Mouse (Mus musculus) forebrain, embryonic 14.5 days (tissue): Measurements from ENCODE around the gene Txnip. TPM values are rescaled to one million over a fixed set of nuclear protein-coding genes. Genes with fewer than 3 reads are reported as not detected.

Experiments
- ATAC-seq: fragments of 200-750 bp; cut with Nextera tagmentation; 2 replicates; pipeline ENCODE4 v1.8.0; 2017; ENCODE audit warnings: mild to moderate bottlenecking, moderate library complexity
- DNase-seq: peaks from one replicate; pipeline ENCODE4 v3.0.0-alpha.2; 2015; ENCODE audit warnings: low spot score
- H3K27ac ChIP-seq: fragments of 300-500 bp; sonication (generic); 2 replicates; pipeline ENCODE4 v1.5.1; 2014; ENCODE audit warnings: low read depth, mild to moderate bottlenecking, control low read depth, low read length, moderate library complexity
- H3K27me3 ChIP-seq: fragments of 300-500 bp; sonication (generic); replicated peaks from 2 replicates; pipeline ENCODE4 v1.6.1; 2014; ENCODE audit warnings: low read length, control low read depth, mixed read lengths; ENCODE audit not compliant: control insufficient read depth, insufficient read depth
- H3K36me3 ChIP-seq: fragments of 300-500 bp; sonication (generic); 2 replicates; pipeline ENCODE4 v1.6.1; 2014; ENCODE audit warnings: low read length, control low read depth; ENCODE audit not compliant: control insufficient read depth, insufficient read depth
- H3K4me1 ChIP-seq: fragments of 300-500 bp; sonication (generic); 2 replicates; pipeline ENCODE4 v1.6.1; 2014; ENCODE audit warnings: antibody characterized with exemption, low read length, control low read depth; ENCODE audit not compliant: control insufficient read depth, insufficient read depth
- H3K4me2 ChIP-seq: fragments of 300-500 bp; sonication (generic); 2 replicates; pipeline ENCODE4 v1.6.1; 2014; ENCODE audit warnings: mild to moderate bottlenecking, control low read depth, low read length
- H3K4me3 ChIP-seq: fragments of 300-500 bp; sonication (generic); 2 replicates; pipeline ENCODE4 v1.5.1; 2014; ENCODE audit warnings: low read depth, low read length, control low read depth
- H3K9ac ChIP-seq: fragments of 300-500 bp; sonication (generic); 2 replicates; pipeline ENCODE4 v1.6.1; 2014; ENCODE audit warnings: mild to moderate bottlenecking, low read length, control low read depth, moderate library complexity
- H3K9me3 ChIP-seq: fragments of 300-500 bp; sonication (generic); replicated peaks from 2 replicates; pipeline ENCODE4 v1.6.1; 2016; ENCODE audit warnings: low read length, control low read depth, mixed read lengths; ENCODE audit not compliant: control insufficient read depth
- WGBS: fragments of 180-500 bp; shearing (Covaris S2); extraction: QIAGEN DNeasy Blood & Tissue Kit; methylation state at CpG from one replicate; pipeline ENCODE4 v1.1.7; 2014; 5-methylcytosine and 5-hydroxymethylcytosine counted together
- polyA plus RNA-seq: library from polyadenylated mRNA; unstranded; fragments of >200 nt; fragmentation: Nextera tagmentation; extraction: Ambion mirVana; gene quantifications from 2 replicates; pipeline ENCODE4 v1.2.1, GENCODE M21; 2014

The Txnip gene
- polyA plus RNA-seq, 1 experiment from 2014 or later: 79.0 TPM

DNA sequence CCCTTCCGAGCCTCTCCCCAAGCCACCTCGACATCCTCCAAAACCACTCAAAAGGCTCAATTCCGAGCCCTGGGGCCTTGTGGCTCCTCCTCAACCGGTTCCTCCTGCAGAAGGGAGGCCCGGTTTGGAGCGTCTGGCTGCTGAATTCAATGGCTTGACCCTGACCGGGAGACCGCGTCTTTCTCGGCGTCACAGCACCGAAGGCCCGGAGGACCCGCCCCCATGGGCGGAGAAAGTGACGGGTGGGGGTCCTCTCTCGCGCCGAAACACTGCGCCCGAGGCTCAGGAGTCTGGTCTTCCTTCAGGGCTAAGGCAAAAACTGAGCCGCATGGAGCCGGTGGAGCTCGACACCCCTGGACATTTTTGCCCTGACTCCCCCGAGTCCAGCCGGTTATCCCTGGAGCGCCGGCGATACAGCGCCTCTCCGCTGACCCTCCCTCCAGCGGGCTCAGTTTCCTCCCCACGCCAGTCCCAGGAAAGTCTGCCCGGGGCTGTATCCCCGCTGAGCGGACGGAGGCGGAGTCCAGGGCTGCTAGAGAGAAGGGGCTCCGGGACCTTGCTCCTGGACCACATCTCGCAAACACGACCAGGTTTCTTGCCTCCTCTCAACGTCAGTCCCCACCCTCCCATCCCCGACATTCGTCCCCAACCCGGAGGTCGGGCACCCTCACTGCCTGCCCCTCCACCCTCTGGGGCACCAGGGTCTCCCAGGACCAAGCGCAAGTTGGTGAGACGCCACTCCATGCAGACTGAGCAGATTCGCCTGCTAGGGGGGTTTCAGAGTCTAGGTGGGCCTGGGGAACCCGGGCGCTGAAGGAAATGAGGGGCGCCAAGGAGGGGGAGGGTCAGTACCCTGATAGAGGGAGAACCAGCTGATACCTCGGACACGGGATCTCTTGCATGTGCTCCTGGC lies 40.7 kb downstream of the Txnip start:
- 2% methylated on average over 54 of the region's 54 CpGs for WGBS
- ATAC-seq (no peak), DNase-seq (peak; percentile 76)
- peaks cover 48% of the 10 kb centered on the region for H3K4me1 ChIP-seq
- H3K27ac ChIP-seq: peak overlapping the region; percentile 22; the same call in 1 of the 2 replicates
- no peaks in the 10 kb centered on the region for H3K27me3 ChIP-seq
- H3K4me3 ChIP-seq: peak overlapping the region; percentile 48
- peak overlapping the region; percentile 99 for H3K4me2 ChIP-seq
- no peaks in the 10 kb centered on the region for H3K36me3 ChIP-seq
- peak overlapping the region; percentile 79 for H3K9ac ChIP-seq
- no peaks in the 10 kb centered on the region for H3K9me3 ChIP-seq

- peak overlapping the region; percentile 99; the same call in 1 of the 2 replicates for H3K4me2 ChIP-seq
- 0 out of 2 replicates have a peak overlapping the region, but pooled peaks have one; percentile 48 for H3K4me3 ChIP-seq
- no peaks in the 10 kb centered on the region for H3K9me3 ChIP-seq
- H3K27me3 ChIP-seq: no peaks in the 10 kb centered on the region
- H3K36me3 ChIP-seq: no peaks in the 10 kb centered on the region
- H3K9ac ChIP-seq: no peak overlapping the region
- WGBS: 45% methylated on average over 8 of the region's 8 CpGs
- ATAC-seq (no peak), DNase-seq (no peak)
- no peak overlapping the region for H3K27ac ChIP-seq
- peaks cover 54% of the 10 kb centered on the region for H3K4me1 ChIP-seq
These were observed 41.3 kb downstream of the Txnip start for GRCm38 (mm10) chr3:96599069-96599393.

- ATAC-seq (no peak), DNase-seq (no peak)
- no peaks in the 10 kb centered on the region for H3K9me3 ChIP-seq
- no peak overlapping the region for H3K4me3 ChIP-seq
- peak overlapping the region; percentile 99; the same call in 1 of the 2 replicates for H3K4me2 ChIP-seq
- WGBS: 73% methylated on average over 3 of the region's 3 CpGs
- no peak overlapping the region for H3K9ac ChIP-seq
- no peaks in the 10 kb centered on the region for H3K36me3 ChIP-seq
- H3K27ac ChIP-seq: no peak overlapping the region
- H3K27me3 ChIP-seq: no peaks in the 10 kb centered on the region
- H3K4me1 ChIP-seq: peaks cover 58% of the 10 kb centered on the region
These were observed 41.7 kb downstream of the Txnip start for GRCm38 (mm10) chr3:96599411-96599810.

GRCm38 (mm10) chr3:96600639-96601250 lies 43.0 kb downstream of the Txnip start, which contains the start of gene Lix1l:
TSS of gene Lix1l (plus strand) at chr3:96601149.
- H3K4me2 ChIP-seq: peak within 1 kb of the TSS; percentile 69
- 1% methylated on average over 27 of the region's 27 CpGs for WGBS
- ATAC-seq (peak; percentile 95), DNase-seq (peak; percentile 98)
- H3K27ac ChIP-seq: peak within 1 kb of the TSS; percentile 96
- no peaks in the 10 kb centered on the region for H3K27me3 ChIP-seq
- H3K9ac ChIP-seq: peak within 1 kb of the TSS; percentile 90
- H3K36me3 ChIP-seq: no peaks in the 10 kb centered on the region
- peaks cover 62% of the 10 kb centered on the region for H3K4me1 ChIP-seq
- H3K4me3 ChIP-seq: peak within 1 kb of the TSS; percentile 82
- no peaks in the 10 kb centered on the region for H3K9me3 ChIP-seq

GRCm38 (mm10) chr3:96601251-96601787 lies 43.6 kb downstream of the Txnip start:
- Histone ChIP-seq H3K4me1 (peaks cover 57% of the 10 kb centered on the region), H3K36me3 (no peaks in the 10 kb centered on the region), H3K27me3 (no peaks in the 10 kb centered on the region), H3K4me2 (peak overlapping the region; percentile 69), H3K9me3 (no peaks in the 10 kb centered on the region), H3K27ac (peak overlapping the region; percentile 96), H3K9ac (peak overlapping the region; percentile 90), H3K4me3 (peak overlapping the region; percentile 82)
- 0% methylated on average over 8 of the region's 40 CpGs for WGBS
- DNase-seq (peak; percentile 81), ATAC-seq (peak; percentile 64)

DNA sequence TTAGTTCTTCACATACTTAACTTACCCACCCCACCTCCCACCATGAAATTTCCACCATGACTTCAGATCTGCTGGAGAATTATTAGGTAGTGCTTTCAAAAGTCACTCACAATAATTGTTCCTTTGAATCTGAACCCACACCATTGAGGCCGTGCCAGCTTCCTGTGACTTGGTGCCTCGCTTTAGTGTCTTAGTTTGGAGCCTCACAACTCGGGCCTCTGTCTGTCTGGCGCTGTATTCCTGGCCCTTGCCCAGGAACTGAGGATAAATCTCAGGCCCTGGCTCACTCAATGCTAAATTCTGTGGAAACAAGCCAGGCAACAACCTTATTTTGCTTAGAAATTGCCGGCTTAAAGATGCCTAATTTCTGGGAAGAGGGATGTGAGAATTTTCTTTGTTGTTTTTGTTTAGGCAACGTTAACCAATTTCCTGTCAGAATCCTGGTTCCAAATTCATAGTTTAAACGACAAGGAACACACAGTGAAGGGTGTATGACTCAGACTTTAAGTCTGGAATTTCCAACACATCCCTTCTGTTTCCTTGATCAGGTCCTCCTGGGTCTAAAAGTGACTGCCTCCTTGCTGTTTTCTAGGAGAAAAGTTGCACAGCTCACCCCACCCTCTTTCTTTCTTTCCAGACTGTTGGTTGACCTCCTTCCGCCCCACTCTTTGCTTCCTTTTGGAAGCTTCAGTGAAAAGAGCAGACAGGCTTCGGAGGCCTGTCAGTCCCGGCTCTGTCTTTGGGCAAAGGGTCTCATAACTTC lies 44.4 kb downstream of the Txnip start:
- ATAC-seq (no peak), DNase-seq (peak; percentile 71)
- peak overlapping the region; percentile 90 for H3K9ac ChIP-seq
- WGBS: 6% methylated on average over 10 of the region's 10 CpGs
- no peaks in the 10 kb centered on the region for H3K27me3 ChIP-seq
- H3K36me3 ChIP-seq: no peaks in the 10 kb centered on the region
- H3K27ac ChIP-seq: peak overlapping the region; percentile 96
- peaks cover 49% of the 10 kb centered on the region for H3K4me1 ChIP-seq
- H3K4me2 ChIP-seq: peak overlapping the region; percentile 69
- no peaks in the 10 kb centered on the region for H3K9me3 ChIP-seq
- peak overlapping the region; percentile 82 for H3K4me3 ChIP-seq

DNA sequence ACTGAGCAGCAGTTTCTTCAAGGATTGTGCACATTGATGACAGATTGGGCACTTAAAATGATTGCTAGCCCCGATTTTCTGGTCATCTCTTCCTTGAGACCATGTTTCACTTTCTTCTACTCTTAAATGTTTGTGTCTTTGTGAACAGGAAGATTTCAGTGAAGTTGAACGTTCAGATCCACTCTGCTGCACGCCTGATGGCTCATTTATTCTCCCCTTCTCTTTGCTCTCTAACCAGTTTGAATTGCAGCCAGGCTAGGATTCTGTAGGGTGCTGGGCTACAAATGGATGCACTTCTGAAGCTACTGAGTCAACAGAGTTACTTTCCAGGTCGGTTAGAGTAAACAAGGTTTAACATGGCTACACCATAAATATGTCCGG lies 44.9 kb downstream of the Txnip start:
- DNase-seq: peak; percentile 19
- no peak for ATAC-seq
- H3K9me3 ChIP-seq: no peaks in the 10 kb centered on the region

DNA sequence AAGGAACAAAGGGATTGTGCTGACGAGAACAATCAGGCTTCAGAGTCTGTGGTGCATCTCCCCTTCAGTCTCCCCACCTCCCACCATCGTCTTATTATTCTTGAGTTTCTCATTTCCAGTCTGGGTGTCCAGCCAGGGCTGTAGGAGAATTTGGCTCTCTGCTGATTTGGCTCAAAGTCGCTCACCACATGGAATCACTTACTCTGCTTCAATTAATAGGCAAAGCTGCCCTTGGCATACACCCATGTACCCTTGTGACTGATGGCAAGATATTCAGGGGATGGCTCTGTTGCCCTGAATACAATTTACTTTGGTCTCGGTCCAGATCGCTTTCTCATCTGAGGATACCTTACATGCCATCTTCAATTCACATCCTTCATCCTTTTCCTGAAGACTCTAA lies 45.6 kb downstream of the Txnip start:
- peak overlapping the region; percentile 96 for H3K27ac ChIP-seq
- H3K4me1 ChIP-seq: peaks cover 46% of the 10 kb centered on the region
- 35% methylated on average over 5 of the region's 5 CpGs for WGBS
- DNase-seq (peak; percentile 63), ATAC-seq (no peak)
- H3K36me3 ChIP-seq: no peaks in the 10 kb centered on the region
- H3K4me2 ChIP-seq: peak overlapping the region; percentile 69
- H3K4me3 ChIP-seq: peak overlapping the region; percentile 82
- peak overlapping the region; percentile 90 for H3K9ac ChIP-seq
- no peaks in the 10 kb centered on the region for H3K27me3 ChIP-seq
- no peaks in the 10 kb centered on the region for H3K9me3 ChIP-seq

More for the DNA sequence above, 44.9 kb downstream of the Txnip start:
- no peaks in the 10 kb centered on the region for H3K36me3 ChIP-seq
- H3K27ac ChIP-seq: peak overlapping the region; percentile 96
- H3K4me1 ChIP-seq: peaks cover 49% of the 10 kb centered on the region
- H3K4me2 ChIP-seq: peak overlapping the region; percentile 69
- H3K4me3 ChIP-seq: peak overlapping the region; percentile 82
- 36% methylated on average over 5 of the region's 5 CpGs for WGBS
- H3K27me3 ChIP-seq: no peaks in the 10 kb centered on the region
- peak overlapping the region; percentile 90 for H3K9ac ChIP-seq
